Mouse (Mus musculus) brain, embryonic 18.5 days (tissue): Measurements from ENCODE around the gene H2afv.
A peak's percentile ranks its signal among the peaks of the same experiment; 100 is the strongest.

Source experiments
- DNase-seq: peaks from one replicate; pipeline ENCODE4 v3.0.0-alpha.2; 2012; ENCODE audit warnings: low read depth, low spot score

The H2afv gene

DNA sequence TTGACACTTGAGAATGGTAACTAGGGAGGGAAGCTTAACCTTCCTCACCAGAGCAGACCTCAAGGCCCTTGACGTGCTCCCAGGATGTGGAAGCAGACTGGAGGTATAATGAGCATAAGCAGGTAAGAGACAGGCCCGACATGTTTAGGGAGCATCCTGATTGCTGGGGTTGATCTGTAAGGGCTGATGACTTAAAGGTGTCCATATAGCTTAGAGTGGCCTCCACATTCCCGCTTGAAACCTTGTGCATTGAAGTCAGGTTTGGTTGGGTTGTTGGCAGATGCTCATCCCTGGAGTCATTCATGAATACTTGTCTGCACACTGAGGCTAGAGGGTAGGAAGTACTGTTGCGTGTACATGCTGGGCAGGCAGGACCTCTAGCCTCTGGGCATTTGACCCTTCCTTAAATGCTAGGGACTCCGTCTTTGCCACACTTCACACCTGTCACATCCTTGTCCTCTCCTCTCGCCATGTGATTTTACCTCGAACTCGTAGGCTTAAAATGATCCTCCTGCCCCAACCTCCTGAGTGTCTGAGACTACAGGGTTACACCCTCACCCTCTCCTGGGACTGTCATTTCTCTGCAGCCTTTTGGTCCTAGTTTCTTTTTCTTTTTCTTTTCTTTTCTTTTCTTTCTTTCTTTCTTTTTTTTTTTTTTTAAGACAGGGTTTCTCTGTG, 53.7 kb downstream of the H2afv start:
- no peak for DNase-seq

DNA sequence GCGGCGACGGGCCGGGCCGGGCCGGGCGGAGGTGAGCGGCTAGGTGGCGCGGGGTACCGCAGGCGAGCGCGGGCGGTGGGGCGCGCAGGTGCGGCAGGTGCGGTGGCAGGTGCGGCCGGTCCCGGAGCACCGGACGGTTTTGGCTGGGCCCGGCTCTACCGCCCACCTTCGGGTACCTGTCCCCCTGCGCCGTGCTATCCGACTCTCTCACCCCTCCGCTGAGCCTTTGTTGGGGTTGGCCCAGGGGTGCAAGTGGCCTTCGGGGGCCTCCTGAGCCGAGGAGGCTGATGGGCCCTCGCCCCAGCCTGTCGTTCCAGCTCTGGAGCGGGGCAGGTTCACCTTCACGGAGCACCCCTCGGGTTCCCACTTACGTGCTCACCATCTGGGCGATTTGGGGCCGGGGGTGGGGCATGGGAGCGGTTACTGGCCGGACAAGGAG, 54.7 kb downstream of the H2afv start:
- no peak for DNase-seq

DNA sequence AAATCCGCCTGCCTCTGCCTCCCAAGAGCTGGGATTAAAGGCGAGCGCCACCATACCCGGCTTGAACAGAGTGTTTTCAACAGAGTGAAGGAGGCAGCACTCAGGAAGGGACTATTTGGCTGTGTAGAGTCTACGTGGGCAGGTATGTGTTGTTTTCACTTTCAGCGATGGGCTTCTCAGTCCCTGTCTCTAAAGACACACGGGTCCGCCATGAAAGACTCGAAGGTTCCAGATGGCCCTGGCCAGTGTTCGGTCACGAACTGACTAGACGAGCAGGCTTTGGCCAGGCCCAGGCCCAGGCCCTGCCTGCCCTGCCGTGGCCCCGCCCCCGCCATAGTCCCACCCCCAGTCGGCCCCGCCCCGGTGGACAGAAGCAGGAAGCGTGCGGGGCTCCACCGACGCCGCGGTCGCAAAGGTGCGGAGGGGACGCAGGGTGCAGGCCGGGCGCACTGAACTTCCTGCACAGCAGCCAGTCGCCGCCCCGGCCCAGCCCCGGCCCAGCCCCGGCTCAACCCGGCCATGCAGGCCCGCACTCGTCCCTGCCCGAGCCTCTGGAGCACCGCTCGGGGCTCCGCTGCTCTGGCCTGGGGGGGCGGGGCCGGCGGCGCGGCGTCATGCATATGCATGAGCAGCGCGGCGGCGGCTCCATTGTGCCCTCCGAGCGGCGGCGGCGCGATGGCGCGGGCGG, 55.4 kb downstream of the H2afv start, which contains the start of gene Zmiz2:
Zmiz2 (plus strand) TSS at position 349 of the 688 bp plus-strand sequence.
- DNase-seq, result peak; percentile 82

DNA sequence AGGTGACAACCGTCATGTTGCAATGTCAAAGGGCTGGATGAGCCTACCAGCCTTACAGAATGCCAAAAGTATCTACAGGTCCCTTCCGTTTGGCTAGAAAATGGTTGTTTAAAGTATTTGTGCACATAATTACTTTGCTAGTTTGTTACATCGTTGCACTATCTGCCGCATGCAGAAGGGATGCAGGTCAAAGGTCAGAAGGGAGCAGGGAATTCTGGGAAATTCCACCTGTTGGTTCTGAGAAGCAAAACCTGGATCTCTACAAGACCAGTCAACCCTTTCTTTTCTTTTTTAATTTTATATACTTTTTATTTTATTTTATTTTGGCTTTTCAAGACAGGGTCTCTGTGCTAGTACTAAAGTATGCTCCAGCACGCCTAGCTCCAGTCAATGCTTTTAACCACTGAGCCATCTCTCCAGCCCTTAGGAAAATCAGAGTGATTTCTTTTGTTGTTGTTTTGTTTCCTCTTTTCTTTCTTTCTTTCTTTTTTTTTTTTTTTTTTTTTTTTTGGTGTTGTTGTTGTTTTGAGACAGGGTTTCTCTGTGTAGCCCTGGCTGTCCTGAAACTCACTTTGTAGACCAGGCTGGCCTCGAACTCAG, 56.0 kb downstream of the H2afv start:
- no peak for DNase-seq

DNA sequence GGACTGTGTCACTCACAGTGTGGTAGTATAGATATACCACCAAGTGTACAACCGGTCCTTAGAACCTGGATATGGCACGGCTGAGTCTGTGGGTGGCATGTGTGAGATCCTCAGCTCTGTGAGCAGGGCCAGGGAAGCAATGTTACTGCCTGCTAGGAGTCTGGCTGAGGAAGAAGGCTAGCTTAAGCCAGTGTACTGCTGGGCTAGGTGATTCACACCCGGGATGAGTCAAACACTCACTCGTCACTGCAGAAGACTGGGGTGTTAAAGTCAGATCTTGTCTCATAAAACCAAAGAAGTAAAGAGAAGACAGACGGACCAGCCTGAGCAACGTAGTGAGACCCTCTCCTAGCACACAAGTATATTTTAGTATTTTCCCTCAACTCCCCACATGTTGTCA, 63.3 kb downstream of the H2afv start:
- no peak for DNase-seq
